Mouse (Mus musculus) heart, postnatal 0 days (tissue): ENCODE measurements at regions not wholly inside any gene's neighbourhood (a gene's known extent, or its start where the extent isn't known, plus 50 kb on each side); places are given as distances from the start of the nearest gene placed in this dataset.

Source experiments
- CTCF ChIP-seq: IDR thresholded peaks from 2 replicates; pipeline ENCODE4 v1.5.1; 2016; ENCODE audit warnings: antibody characterized with exemption, control low read depth, low read depth
- EP300 ChIP-seq: IDR thresholded peaks from 2 replicates; pipeline ENCODE4 v1.6.1; 2016; ENCODE audit warnings: antibody characterized with exemption, low read depth

GRCm38 (mm10) chr6:140161482-140161881, 120.2 kb upstream of the Plcz1 start:
- no peak for TF ChIP-seq CTCF
- no peak for TF ChIP-seq EP300
